ENCODE assay signal across 10 mouse cellular contexts in genomic region chr7:90033640-90034312, GRCm38 (mm10). TPM values are rescaled to one million over a fixed set of nuclear protein-coding genes. Genes with fewer than 3 reads are reported as not detected.
DNase-seq lines count a peak whose midpoint lies in the region; ATAC-seq lines count a peak whose summit lies in the region.
"Had no signal": no experiment of that assay in that cellular context is flagged by ENCODE, and none has a peak within 500 bp of the region (broad histone marks: within the 10 kb centered on the region; RNA-seq: fewer than 3 reads in every experiment).

No protein-coding gene starts in this region.

- no peak overlapping the region for H3K4me2 ChIP-seq in embryonic facial prominence, embryonic 13.5 days
- H3K4me2 ChIP-seq in liver, embryonic 16.5 days (ENCODE audit: low read depth, low read length): no peak overlapping the region
- H3K4me2 ChIP-seq in forebrain, embryonic 11.5 days (ENCODE audit: low read depth, low read length, severe bottlenecking): no peak overlapping the region
- H3K4me2 ChIP-seq in forebrain, embryonic 14.5 days (ENCODE audit: low read length): no peak overlapping the region
- H3K4me2 ChIP-seq: hindbrain, embryonic 13.5 days had no signal

- no peak for ATAC-seq in embryonic facial prominence, embryonic 13.5 days (ENCODE audit: insufficient number of reproducible peaks, insufficient read depth, low FRiP score, low TSS enrichment, low read depth)
- ATAC-seq in liver, embryonic 16.5 days (ENCODE audit: low read depth): 0 out of 2 replicates have a peak, but pooled peaks have one; percentile 30
- no peak for ATAC-seq in forebrain, embryonic 11.5 days (replicated peaks; ENCODE audit: low FRiP score)
- ATAC-seq in forebrain, embryonic 14.5 days: no peak

- 81% methylated on average over 9 of the region's 9 CpGs for WGBS in embryonic facial prominence, embryonic 13.5 days
- WGBS in liver, embryonic 16.5 days (ENCODE audit: insufficient replicate concordance): 63% methylated on average over 9 of the region's 9 CpGs
- WGBS in forebrain, embryonic 11.5 days: 90% methylated on average over 9 of the region's 9 CpGs
- 89% methylated on average over 9 of the region's 9 CpGs for WGBS in forebrain, embryonic 14.5 days

- H3K27ac ChIP-seq in embryonic facial prominence, embryonic 13.5 days: peak overlapping the region; percentile 51; the same call in 1 of the 2 replicates
- H3K27ac ChIP-seq in liver, embryonic 16.5 days (ENCODE audit: low read length): peak overlapping the region; percentile 22
- no peak overlapping the region for H3K27ac ChIP-seq in forebrain, embryonic 11.5 days (ENCODE audit: low read depth, low read length)
- no peak overlapping the region for H3K27ac ChIP-seq in forebrain, embryonic 14.5 days (ENCODE audit: low read depth, low read length)
- H3K27ac ChIP-seq: hindbrain, embryonic 13.5 days; liver, embryonic 14.5 days had no signal

- peak; percentile 65 for DNase-seq in layer of hippocampus, adult 11-12 months (ENCODE audit: low spot score)
- DNase-seq in layer of hippocampus, postnatal 10 days (ENCODE audit: low spot score in 2 of 2): no peak
- DNase-seq in A20 (ENCODE audit: low read depth, low spot score): peak; percentile 85
- DNase-seq in forebrain, embryonic 11.5 days (ENCODE audit: low spot score): no peak
- DNase-seq in forebrain, embryonic 14.5 days (ENCODE audit: low spot score): no peak
- DNase-seq in right cerebral cortex, adult 2 months (ENCODE audit: low spot score in 2 of 2): no peak

- no peak overlapping the region for H3K9ac ChIP-seq in embryonic facial prominence, embryonic 13.5 days
- H3K9ac ChIP-seq in liver, embryonic 16.5 days (ENCODE audit: low read depth, low read length): no peak overlapping the region
- H3K9ac ChIP-seq in forebrain, embryonic 11.5 days (ENCODE audit: low read length): no peak overlapping the region
- H3K9ac ChIP-seq in forebrain, embryonic 14.5 days (ENCODE audit: low read length): no peak overlapping the region
- H3K9ac ChIP-seq: hindbrain, embryonic 13.5 days; liver, embryonic 14.5 days had no signal

- no peaks in the 10 kb centered on the region for H3K36me3 ChIP-seq in embryonic facial prominence, embryonic 13.5 days
- no peaks in the 10 kb centered on the region for H3K36me3 ChIP-seq in liver, embryonic 16.5 days (ENCODE audit: control insufficient read depth, insufficient read depth)
- H3K36me3 ChIP-seq in forebrain, embryonic 11.5 days (ENCODE audit: control insufficient read depth, insufficient read depth, low read length): no peaks in the 10 kb centered on the region
- no peaks in the 10 kb centered on the region for H3K36me3 ChIP-seq in forebrain, embryonic 14.5 days (ENCODE audit: control insufficient read depth, insufficient read depth, low read length)
- H3K36me3 ChIP-seq: hindbrain, embryonic 13.5 days had no signal

- no peak overlapping the region for H3K4me3 ChIP-seq in embryonic facial prominence, embryonic 13.5 days
- no peak overlapping the region for H3K4me3 ChIP-seq in liver, embryonic 16.5 days (ENCODE audit: low read depth, low read length)
- H3K4me3 ChIP-seq in forebrain, embryonic 11.5 days (ENCODE audit: low read depth, low read length): no peak overlapping the region
- no peak overlapping the region for H3K4me3 ChIP-seq in forebrain, embryonic 14.5 days (ENCODE audit: low read depth, low read length)
- H3K4me3 ChIP-seq: hindbrain, embryonic 13.5 days had no signal

- H3K27me3 ChIP-seq in embryonic facial prominence, embryonic 13.5 days: no peaks in the 10 kb centered on the region
- no peaks in the 10 kb centered on the region; the same call in 1 of the 2 replicates for H3K27me3 ChIP-seq in liver, embryonic 16.5 days (ENCODE audit: control insufficient read depth, insufficient read depth, low read depth, low read length)
- no peaks in the 10 kb centered on the region for H3K27me3 ChIP-seq in forebrain, embryonic 11.5 days (ENCODE audit: control insufficient read depth, insufficient read depth, low read length)
- H3K27me3 ChIP-seq in forebrain, embryonic 14.5 days (replicated peaks; ENCODE audit: control insufficient read depth, insufficient read depth, low read length): no peaks in the 10 kb centered on the region
- H3K27me3 ChIP-seq: hindbrain, embryonic 13.5 days had no signal

- H3K9me3 ChIP-seq in embryonic facial prominence, embryonic 13.5 days: no peaks in the 10 kb centered on the region
- no peaks in the 10 kb centered on the region for H3K9me3 ChIP-seq in liver, embryonic 16.5 days (replicated peaks; ENCODE audit: control insufficient read depth, low read length)
- H3K9me3 ChIP-seq in forebrain, embryonic 11.5 days (ENCODE audit: control insufficient read depth, low read length): no peaks in the 10 kb centered on the region
- no peaks in the 10 kb centered on the region for H3K9me3 ChIP-seq in forebrain, embryonic 14.5 days (replicated peaks; ENCODE audit: control insufficient read depth, low read length)
- H3K9me3 ChIP-seq: hindbrain, embryonic 13.5 days had no signal

- peaks cover 30% of the 10 kb centered on the region for H3K4me1 ChIP-seq in embryonic facial prominence, embryonic 13.5 days
- peaks cover 15% of the 10 kb centered on the region for H3K4me1 ChIP-seq in liver, embryonic 16.5 days (ENCODE audit: control insufficient read depth, low read depth, low read length)
- H3K4me1 ChIP-seq in forebrain, embryonic 11.5 days (replicated peaks; ENCODE audit: control insufficient read depth, insufficient read depth, low read length): 0 out of 2 replicates have a peak, but pooled peaks cover 3% of the 10 kb centered on the region
- H3K4me1 ChIP-seq in forebrain, embryonic 14.5 days (ENCODE audit: control insufficient read depth, insufficient read depth, low read length): peaks cover 9% of the 10 kb centered on the region; the same call in 1 of the 2 replicates

RNA-seq across cellular contexts. Expression of gene Eed, which starts 53.0 kb away (rescaled TPM):
- 10 to 100 TPM; 27.9 to 34.0 TPM for total RNA-seq in layer of hippocampus, postnatal 10 days (2021)
- polyA plus RNA-seq in embryonic facial prominence, embryonic 13.5 days (2015; fragmentation: Nextera tagmentation; extraction: Ambion mirVana): 78.6 and 86.0 TPM in 2 replicates
- 25.7 and 26.2 TPM in 2 replicates for polyA plus RNA-seq in liver, embryonic 16.5 days (2015; fragmentation: Nextera tagmentation; extraction: Ambion mirVana)
- 96.4 and 102 TPM in 2 replicates for polyA plus RNA-seq in forebrain, embryonic 11.5 days (2014; fragmentation: Nextera tagmentation; extraction: Ambion mirVana)
- 41.2 and 43.5 TPM in 2 replicates for polyA plus RNA-seq in forebrain, embryonic 14.5 days (2014; fragmentation: Nextera tagmentation; extraction: Ambion mirVana)

Comparison
In these comparisons a context has a peak if more than half of its experiments do, and no peak if none do; other contexts are left out.
1. DNase-seq: peak in layer of hippocampus, adult 11-12 months (single experiment) and A20 (single experiment); none in layer of hippocampus, postnatal 10 days (0 of 2), forebrain, embryonic 11.5 days (single experiment), forebrain, embryonic 14.5 days (single experiment) and right cerebral cortex, adult 2 months (0 of 2).
2. H3K27ac ChIP-seq: peak in embryonic facial prominence, embryonic 13.5 days (single experiment) and liver, embryonic 16.5 days (single experiment); none in forebrain, embryonic 11.5 days (single experiment) and forebrain, embryonic 14.5 days (single experiment).